Mouse (Mus musculus): ENCODE data around the gene Klhl28. TPM values are rescaled to one million over a fixed set of nuclear protein-coding genes. Genes with fewer than 3 reads are reported as not detected.

The Klhl28 gene
- polyA plus RNA-seq (2015; fragmentation: Nextera tagmentation; extraction: Ambion mirVana) = 10.0 and 10.7 TPM in 2 replicates

DNA sequence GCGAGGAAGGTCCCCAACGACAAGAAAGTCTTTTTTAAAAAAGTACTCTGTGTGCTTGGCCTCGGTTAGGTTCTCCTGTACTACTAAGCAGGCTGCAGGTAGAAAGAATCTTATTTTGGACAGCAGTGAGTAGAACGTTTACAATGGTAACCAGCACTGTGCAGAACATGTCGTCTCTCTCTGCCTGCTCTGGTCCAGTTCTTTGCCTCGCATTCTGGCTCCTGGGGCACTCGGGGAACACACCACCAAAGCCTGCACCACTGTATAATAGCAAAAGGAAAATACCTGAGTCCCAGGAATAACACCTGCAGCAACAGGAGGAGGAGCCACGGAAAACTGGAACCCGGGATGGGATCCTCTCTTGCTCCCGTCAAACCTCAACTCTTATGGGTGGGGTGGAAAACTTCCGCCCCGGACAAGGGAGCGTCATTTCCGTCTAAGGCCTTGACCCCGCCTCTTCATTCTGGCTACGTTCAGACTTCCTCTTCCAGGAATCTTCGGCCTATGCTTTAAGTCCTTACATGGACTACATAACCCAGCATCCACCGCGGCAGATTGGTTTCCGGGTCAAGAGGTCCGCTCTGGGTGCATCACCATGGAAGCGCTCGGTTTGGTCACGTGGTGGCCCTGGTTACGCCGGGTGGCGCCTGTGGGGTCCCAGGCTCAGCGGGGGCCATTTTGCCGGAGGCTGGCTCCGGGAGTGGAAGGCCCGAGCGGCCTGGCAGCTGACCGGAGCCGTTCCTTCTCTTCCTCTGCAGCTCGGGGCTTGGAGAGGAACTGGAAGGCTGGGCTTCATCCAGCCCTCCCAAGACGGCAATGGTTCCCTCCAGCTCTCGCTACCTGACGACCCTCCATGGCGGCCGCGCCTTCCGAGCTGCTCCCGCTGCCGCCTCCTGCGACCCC is at the start of gene Klhl28, which contains the start of gene Togaram1:
Klhl28 (minus strand) TSS at position 411 of the 903 bp plus-strand sequence.
Togaram1 (plus strand) TSS at position 681 of the 903 bp plus-strand sequence.
- Histone ChIP-seq H3K4me2 (replicated peaks) (peak within 1 kb of the TSS; percentile 86), H3K27me3 (replicated peaks) (no peaks in the 10 kb centered on the region), H3K4me3 (replicated peaks) (peak within 1 kb of the TSS; percentile 74), H3K27ac (peak within 1 kb of the TSS; percentile 79), H3K9me3 (no peaks in the 10 kb centered on the region), H3K36me3 (no peaks in the 10 kb centered on the region), H3K9ac (peak within 1 kb of the TSS; percentile 80), H3K4me1 (replicated peaks) (no peaks in the 10 kb centered on the region)
- peak; percentile 99 for ATAC-seq
- WGBS = under 1% methylated on average over 45 of the region's 45 CpGs

DNA sequence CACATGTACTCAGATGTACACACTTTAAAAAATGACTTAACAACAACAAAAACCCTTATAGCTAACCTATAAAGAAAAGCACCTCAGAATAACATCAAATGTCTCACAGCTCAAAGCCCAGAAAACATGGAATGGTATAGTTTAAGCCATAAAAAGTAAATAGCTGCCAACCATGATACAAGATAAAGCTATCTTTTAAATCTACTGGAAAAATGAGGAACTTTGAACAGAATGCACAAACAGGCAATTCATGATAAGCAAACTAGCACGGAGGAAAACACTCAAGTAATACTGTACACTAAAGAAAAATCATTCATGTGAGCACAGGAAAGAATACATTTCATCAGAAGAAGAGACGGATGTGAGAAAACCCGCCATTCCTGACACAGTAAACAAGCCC is 42.4 kb upstream of the Klhl28 start:
- H3K9me3 ChIP-seq = no peaks in the 10 kb centered on the region
- H3K36me3 ChIP-seq = peaks cover 2% of the 10 kb centered on the region; the same call in 1 of the 2 replicates
- WGBS = 85% methylated on average over 3 of the region's 3 CpGs
- H3K4me1 ChIP-seq (replicated peaks) = no peaks in the 10 kb centered on the region
- ATAC-seq = no peak
- no peaks in the 10 kb centered on the region for H3K27me3 ChIP-seq (replicated peaks)
- H3K4me2 ChIP-seq (replicated peaks) = no peak overlapping the region
- no peak overlapping the region for H3K9ac ChIP-seq
- H3K27ac ChIP-seq = no peak overlapping the region
- no peak overlapping the region for H3K4me3 ChIP-seq (replicated peaks)

DNA sequence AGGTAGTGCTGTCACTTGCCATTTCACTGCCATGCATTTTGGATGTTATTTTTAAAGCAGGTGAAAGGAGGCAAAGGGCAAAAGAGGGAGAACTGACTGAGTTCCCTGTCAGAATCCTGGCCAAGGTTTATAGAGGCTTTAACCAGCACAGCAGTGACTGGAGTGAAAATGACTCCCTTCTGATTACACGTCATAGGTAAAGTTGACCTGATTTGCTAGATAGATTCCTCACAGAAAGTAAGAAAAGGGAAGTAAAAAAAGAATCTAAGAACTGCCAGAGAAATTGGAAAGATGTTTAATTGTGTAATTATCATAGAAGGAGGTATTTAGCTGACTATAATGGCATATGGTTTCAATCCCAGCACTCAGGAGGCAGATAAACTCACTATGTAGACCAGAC is 12.2 kb upstream of the Klhl28 start:
- Histone ChIP-seq H3K36me3 (peaks cover 3% of the 10 kb centered on the region; the same call in 1 of the 2 replicates), H3K4me1 (replicated peaks) (no peaks in the 10 kb centered on the region), H3K9ac (no peak overlapping the region), H3K4me2 (replicated peaks) (no peak overlapping the region), H3K9me3 (no peaks in the 10 kb centered on the region), H3K4me3 (replicated peaks) (no peak overlapping the region), H3K27ac (no peak overlapping the region), H3K27me3 (replicated peaks) (no peaks in the 10 kb centered on the region)
- 90% methylated on average over 1 of the region's 1 CpGs for WGBS
- no peak for ATAC-seq

DNA sequence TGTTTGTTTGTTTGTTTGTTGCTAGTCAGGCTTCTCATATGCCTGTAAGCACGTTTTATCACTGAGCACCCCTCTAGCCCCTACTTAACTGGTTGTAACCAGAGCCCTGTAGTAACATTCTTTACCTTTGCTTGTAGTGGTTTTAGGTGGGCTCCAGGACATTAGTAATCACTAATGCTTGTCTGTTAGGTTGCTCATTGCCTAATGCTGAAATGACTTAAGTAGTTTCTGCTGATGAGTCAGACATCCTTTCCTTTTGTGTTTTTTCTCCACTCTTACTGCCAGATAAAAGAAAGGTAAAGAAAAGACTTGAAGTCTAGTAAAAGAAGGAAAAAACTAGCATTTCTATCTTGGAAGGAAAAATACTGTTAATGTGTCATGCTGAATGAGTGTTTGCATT is 10.9 kb upstream of the Klhl28 start:
- H3K4me2 ChIP-seq (replicated peaks) = no peak overlapping the region
- peaks cover 3% of the 10 kb centered on the region; the same call in 1 of the 2 replicates for H3K36me3 ChIP-seq
- no peak overlapping the region for H3K4me3 ChIP-seq (replicated peaks)
- 33% methylated on average over 1 of the region's 1 CpGs for WGBS
- H3K4me1 ChIP-seq (replicated peaks) = 0 out of 2 replicates have a peak, but pooled peaks cover 5% of the 10 kb centered on the region
- H3K27ac ChIP-seq = no peak overlapping the region
- no peaks in the 10 kb centered on the region for H3K9me3 ChIP-seq
- no peaks in the 10 kb centered on the region for H3K27me3 ChIP-seq (replicated peaks)
- H3K9ac ChIP-seq = no peak overlapping the region
- no peak for ATAC-seq

DNA sequence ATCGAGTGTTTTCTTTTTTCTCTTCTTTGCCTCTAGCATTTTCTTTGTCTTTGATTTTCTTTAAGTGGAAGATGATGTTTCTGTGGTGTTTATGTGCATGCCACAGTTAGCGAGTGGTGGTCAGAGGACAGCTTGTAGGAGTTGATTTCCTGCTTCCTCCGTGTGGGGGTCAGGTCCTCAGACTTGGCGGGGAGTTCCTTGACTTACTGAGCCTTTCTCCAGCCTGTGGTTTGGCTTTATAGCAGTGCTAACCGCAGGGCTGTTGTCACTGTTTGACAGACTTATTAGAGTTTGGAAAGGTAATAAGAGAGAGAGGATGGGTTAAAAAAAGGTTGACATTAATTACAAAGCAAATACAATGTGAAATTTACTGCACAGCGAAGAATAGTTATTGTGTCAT is 10.2 kb upstream of the Klhl28 start:
- Histone ChIP-seq H3K4me1 (replicated peaks) (peaks cover 5% of the 10 kb centered on the region; the same call in 1 of the 2 replicates), H3K9me3 (no peaks in the 10 kb centered on the region), H3K4me3 (replicated peaks) (no peak overlapping the region), H3K36me3 (peaks cover 2% of the 10 kb centered on the region; the same call in 1 of the 2 replicates), H3K9ac (no peak overlapping the region), H3K4me2 (replicated peaks) (no peak overlapping the region), H3K27ac (no peak overlapping the region), H3K27me3 (replicated peaks) (no peaks in the 10 kb centered on the region)
- WGBS = 52% methylated on average over 6 of the region's 6 CpGs
- ATAC-seq = no peak

DNA sequence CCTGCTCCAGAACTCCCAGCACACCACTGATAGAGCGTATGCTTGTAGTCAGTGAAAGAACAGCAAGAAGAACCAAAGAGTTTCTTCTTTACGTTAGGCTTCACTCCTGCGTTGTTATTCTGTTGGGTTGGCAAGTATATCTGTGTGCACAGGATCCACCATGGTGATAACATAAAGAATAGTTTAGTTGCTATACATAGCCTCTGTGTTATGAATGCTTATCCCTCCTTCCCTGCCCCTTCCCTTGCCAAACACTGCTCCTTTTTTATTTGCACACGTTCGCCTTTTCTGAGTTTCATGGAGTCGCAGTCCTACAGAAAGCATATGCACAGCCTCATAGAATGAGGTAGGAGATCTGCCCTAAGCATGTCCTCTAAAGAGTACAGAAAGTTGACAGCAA is 6.7 kb upstream of the Klhl28 start:
- no peak overlapping the region; the same call in 1 of the 2 replicates for H3K4me2 ChIP-seq (replicated peaks)
- H3K4me1 ChIP-seq (replicated peaks) = peaks cover 5% of the 10 kb centered on the region; the same call in 1 of the 2 replicates
- H3K9me3 ChIP-seq = no peaks in the 10 kb centered on the region
- no peaks in the 10 kb centered on the region for H3K27me3 ChIP-seq (replicated peaks)
- no peak overlapping the region for H3K9ac ChIP-seq
- no peaks in the 10 kb centered on the region for H3K36me3 ChIP-seq
- no peak overlapping the region for H3K27ac ChIP-seq
- H3K4me3 ChIP-seq (replicated peaks) = no peak overlapping the region
- WGBS = 68% methylated on average over 6 of the region's 6 CpGs
- no peak for ATAC-seq

DNA sequence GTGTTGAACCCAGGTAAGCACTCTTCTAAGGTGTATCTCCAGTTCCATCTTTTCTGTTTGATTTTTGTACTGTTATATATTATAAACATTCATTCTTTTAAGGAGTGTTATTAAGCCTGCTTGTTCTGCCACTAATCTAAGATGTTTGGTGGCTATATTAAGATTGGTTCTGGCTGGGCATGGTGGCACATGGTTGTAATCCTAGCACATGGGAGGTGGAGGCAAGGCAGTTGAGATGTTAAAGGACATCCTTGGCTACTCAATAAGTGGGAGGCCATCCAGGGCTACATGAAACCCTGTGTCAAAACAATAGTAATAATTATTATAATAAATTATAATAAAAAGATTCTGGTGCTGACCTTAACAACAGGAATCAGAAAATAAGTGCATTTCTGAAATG is 6.1 kb upstream of the Klhl28 start:
- H3K4me3 ChIP-seq (replicated peaks) = no peak overlapping the region
- H3K36me3 ChIP-seq = no peaks in the 10 kb centered on the region
- no peak for ATAC-seq
- peaks cover 5% of the 10 kb centered on the region; the same call in 1 of the 2 replicates for H3K4me1 ChIP-seq (replicated peaks)
- H3K27ac ChIP-seq = no peak overlapping the region
- H3K27me3 ChIP-seq (replicated peaks) = no peaks in the 10 kb centered on the region
- H3K9ac ChIP-seq = no peak overlapping the region
- no peak overlapping the region for H3K4me2 ChIP-seq (replicated peaks)
- no peaks in the 10 kb centered on the region for H3K9me3 ChIP-seq

DNA sequence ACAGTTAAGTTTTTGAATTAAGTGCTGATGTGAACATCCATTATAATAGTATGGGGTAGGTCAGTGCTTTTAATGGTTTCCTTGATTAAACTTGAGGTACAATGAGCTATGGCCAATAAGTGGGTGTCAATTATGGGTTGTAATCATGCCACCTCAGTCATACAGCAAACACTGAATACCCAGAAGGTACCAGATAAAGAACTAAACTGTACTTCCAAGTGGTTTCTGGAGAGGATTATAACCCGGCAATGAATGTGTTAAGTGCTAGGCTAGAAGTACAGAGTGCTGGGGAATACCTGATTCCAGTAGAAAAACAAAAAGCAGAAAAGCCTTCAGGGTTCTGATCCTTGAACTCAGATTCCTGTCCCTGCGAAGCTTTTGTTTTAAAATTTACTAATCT is 2.7 kb upstream of the Klhl28 start:
- Histone ChIP-seq H3K27ac (no peak overlapping the region), H3K4me2 (replicated peaks) (peak overlapping the region; percentile 86), H3K36me3 (no peaks in the 10 kb centered on the region), H3K9me3 (no peaks in the 10 kb centered on the region), H3K9ac (peak overlapping the region; percentile 80), H3K27me3 (replicated peaks) (no peaks in the 10 kb centered on the region), H3K4me3 (replicated peaks) (peak overlapping the region; percentile 74), H3K4me1 (replicated peaks) (peaks cover 5% of the 10 kb centered on the region; the same call in 1 of the 2 replicates)
- 1% methylated on average over 2 of the region's 2 CpGs for WGBS
- ATAC-seq = no peak

DNA sequence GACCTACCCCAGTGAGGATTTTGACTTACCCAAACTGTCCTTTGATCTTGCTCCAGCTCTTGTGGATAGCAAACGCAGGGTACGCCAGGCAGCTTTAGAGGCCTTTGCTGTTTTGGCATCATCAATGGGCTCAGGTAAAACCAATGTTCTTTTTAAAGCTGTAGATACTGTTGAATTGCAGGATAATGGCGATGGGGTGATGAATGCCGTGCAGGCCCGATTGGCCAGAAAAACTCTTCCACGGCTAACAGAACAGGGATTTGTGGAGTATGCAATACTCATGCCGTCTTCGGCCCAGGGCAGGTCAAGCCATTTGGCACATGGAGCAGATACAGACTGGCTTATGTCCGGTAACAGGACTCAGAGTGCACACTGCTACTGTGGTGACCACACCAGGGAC is 2.1 kb upstream of the Klhl28 start:
- Histone ChIP-seq H3K9me3 (no peaks in the 10 kb centered on the region), H3K27me3 (replicated peaks) (no peaks in the 10 kb centered on the region), H3K27ac (no peak overlapping the region), H3K4me3 (replicated peaks) (peak overlapping the region; percentile 74), H3K4me2 (replicated peaks) (peak overlapping the region; percentile 86), H3K9ac (peak overlapping the region; percentile 80), H3K4me1 (replicated peaks) (peaks cover 5% of the 10 kb centered on the region; the same call in 1 of the 2 replicates), H3K36me3 (no peaks in the 10 kb centered on the region)
- under 1% methylated on average over 9 of the region's 9 CpGs for WGBS
- ATAC-seq = no peak

DNA sequence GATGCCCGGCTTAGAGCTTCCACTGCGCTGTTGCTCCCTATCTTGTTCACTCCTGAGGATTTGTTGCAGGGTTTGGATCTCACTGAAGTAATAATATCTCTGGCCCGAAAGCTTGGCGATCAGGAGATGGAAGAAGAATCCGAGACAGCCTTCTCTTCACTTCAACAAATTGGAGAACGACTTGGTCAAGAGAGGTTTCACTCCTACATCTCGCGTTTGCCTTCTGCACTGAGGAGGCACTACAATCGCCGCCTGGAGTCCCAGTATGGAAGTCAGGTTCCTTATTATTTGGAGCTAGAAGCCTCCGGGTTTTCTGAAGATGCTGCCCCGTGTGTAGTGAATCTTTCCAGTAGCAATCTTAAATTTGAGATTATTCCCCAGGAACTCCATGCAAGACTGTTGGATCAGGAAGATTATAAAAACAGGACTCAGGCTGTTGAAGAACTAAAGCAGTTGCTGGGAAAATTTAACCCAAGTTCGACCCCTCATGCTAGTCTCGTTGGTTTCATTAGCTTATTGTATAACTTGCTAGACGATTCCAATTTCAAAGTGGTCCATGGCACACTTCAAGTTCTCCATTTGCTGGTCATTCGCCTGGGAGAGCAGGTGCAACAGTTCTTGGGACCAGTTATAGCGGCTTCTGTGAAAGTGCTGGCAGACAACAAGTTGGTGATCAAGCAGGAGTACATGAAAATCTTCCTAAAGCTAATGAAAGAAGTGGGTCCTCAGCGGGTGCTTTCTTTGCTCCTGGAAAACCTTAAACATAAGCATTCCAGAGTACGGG is 1.5 kb upstream of the Klhl28 start:
- no peaks in the 10 kb centered on the region for H3K9me3 ChIP-seq
- H3K9ac ChIP-seq = peak overlapping the region; percentile 80
- H3K27ac ChIP-seq = peak overlapping the region; percentile 79; the same call in 1 of the 2 replicates
- H3K4me1 ChIP-seq (replicated peaks) = peaks cover under 1% of the 10 kb centered on the region; the same call in 1 of the 2 replicates
- no peak for ATAC-seq
- 2% methylated on average over 19 of the region's 19 CpGs for WGBS
- H3K4me3 ChIP-seq (replicated peaks) = peak overlapping the region; percentile 74
- H3K4me2 ChIP-seq (replicated peaks) = peak overlapping the region; percentile 86
- no peaks in the 10 kb centered on the region for H3K36me3 ChIP-seq
- H3K27me3 ChIP-seq (replicated peaks) = no peaks in the 10 kb centered on the region

DNA sequence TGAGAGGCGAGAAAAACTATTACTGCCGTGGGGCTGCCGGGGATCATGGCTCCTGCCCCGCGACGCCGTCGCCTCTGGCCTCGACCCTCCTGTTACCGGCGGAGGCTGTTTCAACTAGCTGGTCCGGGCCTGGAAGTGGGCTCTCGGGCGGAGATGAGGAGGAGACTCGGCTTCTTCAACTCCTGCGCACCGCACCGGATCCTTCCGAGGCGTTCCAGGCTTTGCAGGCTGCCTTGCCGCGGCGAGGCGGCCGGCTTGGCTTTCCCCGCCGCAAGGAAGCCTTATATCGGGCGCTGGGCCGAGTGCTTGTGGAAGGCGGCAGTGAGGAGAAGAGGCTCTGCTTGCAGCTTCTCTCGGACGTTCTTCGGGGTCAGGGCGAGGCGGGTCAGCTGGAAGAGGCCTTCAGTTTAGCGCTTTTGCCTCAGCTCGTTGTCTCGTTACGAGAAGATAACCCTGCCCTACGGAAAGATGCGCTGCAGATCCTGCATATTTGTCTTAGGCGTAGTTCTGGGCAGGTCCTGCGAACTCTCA is 832 bp upstream of the Klhl28 start:
- H3K4me1 ChIP-seq (replicated peaks) = no peaks in the 10 kb centered on the region; the same call in 1 of the 2 replicates
- H3K9me3 ChIP-seq = no peaks in the 10 kb centered on the region
- H3K27ac ChIP-seq = peak overlapping the region; percentile 79
- peak overlapping the region; percentile 74 for H3K4me3 ChIP-seq (replicated peaks)
- ATAC-seq = peak; percentile 34
- H3K36me3 ChIP-seq = no peaks in the 10 kb centered on the region
- under 1% methylated on average over 44 of the region's 44 CpGs for whole genome bisulfite sequencing
- H3K27me3 ChIP-seq (replicated peaks) = no peaks in the 10 kb centered on the region
- peak overlapping the region; percentile 86 for H3K4me2 ChIP-seq (replicated peaks)
- peak overlapping the region; percentile 80 for H3K9ac ChIP-seq

DNA sequence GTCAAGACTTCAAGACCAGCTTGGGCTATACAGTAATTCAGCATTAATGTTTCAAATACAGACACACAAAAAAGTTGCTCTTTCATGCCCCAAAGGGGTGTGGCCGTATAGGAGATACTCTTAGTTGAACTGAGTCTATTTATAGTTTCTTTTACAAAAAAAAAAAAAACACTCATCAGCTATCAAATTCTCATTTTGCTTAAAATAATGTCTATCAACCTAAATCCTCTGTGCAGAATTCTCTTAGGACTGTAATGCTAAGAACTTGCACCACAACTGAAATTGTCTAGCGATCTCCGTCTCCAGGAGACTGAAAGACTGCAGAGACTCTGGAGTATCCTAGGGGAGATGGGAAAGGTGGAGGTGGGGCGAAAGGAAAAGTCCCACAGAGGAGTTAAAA is 774 bp downstream of the Klhl28 start:
- H3K27me3 ChIP-seq (replicated peaks) = no peaks in the 10 kb centered on the region
- peak overlapping the region; percentile 75 for H3K4me2 ChIP-seq (replicated peaks)
- no peak for ATAC-seq
- no peaks in the 10 kb centered on the region for H3K9me3 ChIP-seq
- H3K4me1 ChIP-seq (replicated peaks) = no peaks in the 10 kb centered on the region
- peak overlapping the region; percentile 37; the same call in 1 of the 2 replicates for H3K27ac ChIP-seq
- H3K36me3 ChIP-seq = no peaks in the 10 kb centered on the region
- peak overlapping the region; percentile 74 for H3K4me3 ChIP-seq (replicated peaks)
- WGBS = 20% methylated on average over 4 of the region's 4 CpGs
- H3K9ac ChIP-seq = peak overlapping the region; percentile 49

Measured in intestine, embryonic 15.5 days (tissue).